Mouse (Mus musculus) cerebellum, postnatal 25 days (tissue): ENCODE data around the gene L3mbtl2.

Experiments used
- DNase-seq, 2 experiments: peaks; one replicate each; pipeline ENCODE4 v3.0.0; 2021; ENCODE audit warnings: mixed read lengths in 2 of 2

L3mbtl2 gene

GRCm38 (mm10) chr15:81709686-81710085, 46.0 kb downstream of the L3mbtl2 start:
- DNase-seq = no peak

- no peak for DNase-seq
Measured at GRCm38 (mm10) chr15:81710801-81711200, 47.1 kb downstream of the L3mbtl2 start.

DNA sequence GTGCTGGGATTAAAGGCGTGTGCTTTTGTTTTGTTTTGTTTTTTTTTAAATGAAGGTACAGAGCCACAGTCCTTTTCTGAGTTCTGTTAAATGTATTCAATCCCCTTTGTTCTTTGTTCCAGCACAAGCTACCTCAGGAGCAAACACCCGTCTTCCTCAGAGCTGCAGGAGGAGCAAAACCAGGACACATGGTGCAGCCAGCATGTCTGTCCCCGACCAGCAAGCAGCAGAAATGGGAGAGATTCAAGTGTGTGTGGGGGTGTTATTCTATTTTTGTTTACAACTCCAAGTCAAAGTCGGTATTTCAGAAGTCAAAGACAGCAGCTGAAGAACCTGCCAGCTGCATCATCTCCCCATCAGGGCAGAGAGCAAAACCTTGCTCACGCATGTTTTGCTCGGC, 50.1 kb downstream of the L3mbtl2 start:
- no peak for DNase-seq

DNA sequence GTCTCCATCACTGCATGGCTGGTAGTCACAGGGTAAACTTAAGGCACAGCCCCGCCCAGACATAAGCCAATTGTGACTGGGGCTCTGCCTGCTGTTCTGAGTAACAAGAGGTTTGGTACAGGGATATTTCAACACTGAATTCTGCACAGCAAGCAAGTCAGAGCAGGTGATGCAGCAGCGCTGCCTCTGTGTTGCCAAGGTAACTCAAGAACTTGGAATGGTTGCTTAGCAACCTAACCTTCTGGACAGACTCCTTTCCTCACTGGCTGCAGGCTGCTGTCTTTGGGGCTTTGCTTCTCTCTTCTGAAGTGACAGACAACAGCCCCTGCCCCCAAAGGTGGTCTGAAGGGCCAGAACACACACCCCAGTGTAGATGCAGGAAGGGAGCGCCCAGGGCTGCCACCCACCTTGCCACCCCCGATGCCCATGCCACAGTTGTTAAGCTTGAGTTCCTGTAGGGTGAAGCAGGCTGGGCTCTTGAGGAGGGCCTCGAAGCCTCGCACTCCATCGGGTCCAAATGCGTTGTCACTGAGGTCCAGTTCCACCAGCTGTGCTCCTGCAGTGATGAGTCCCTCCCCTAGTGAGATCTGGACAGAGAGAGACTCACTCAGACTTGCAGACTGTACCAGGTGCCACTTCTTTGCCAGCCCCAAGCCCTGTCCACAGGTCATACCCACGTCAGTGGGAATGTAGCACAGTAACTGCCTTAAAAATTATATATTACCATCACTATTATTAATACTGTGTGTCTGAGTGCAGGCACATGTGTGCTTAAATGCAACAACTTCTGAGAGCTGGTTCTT, 54.8 kb downstream of the L3mbtl2 start:
- no peak for DNase-seq

- DNase-seq = no peak
Measured at GRCm38 (mm10) chr15:81719139-81719531, 55.4 kb downstream of the L3mbtl2 start.

DNA sequence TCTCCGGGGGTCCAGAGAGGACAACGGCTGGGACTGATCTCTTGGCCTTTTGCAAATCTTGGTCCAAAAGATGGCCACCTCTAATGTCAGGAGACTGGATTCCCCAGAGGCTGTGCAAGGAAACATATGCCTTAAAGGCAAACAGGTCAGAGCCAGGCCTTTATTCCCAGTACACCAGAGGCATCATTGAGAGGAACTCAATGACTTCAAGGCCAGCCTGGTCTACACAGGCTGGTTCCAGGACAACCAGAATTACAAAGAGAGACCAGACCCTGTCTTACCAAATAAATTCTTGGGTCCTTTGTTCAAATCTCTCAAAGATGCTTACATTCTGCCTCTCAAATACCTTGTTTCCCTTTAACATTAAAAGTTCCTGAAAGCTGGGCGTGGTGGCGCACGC, 58.7 kb downstream of the L3mbtl2 start:
- no peak for DNase-seq

- DNase-seq = no peak
Measured at GRCm38 (mm10) chr15:81723653-81724052, 60.0 kb downstream of the L3mbtl2 start.

DNA sequence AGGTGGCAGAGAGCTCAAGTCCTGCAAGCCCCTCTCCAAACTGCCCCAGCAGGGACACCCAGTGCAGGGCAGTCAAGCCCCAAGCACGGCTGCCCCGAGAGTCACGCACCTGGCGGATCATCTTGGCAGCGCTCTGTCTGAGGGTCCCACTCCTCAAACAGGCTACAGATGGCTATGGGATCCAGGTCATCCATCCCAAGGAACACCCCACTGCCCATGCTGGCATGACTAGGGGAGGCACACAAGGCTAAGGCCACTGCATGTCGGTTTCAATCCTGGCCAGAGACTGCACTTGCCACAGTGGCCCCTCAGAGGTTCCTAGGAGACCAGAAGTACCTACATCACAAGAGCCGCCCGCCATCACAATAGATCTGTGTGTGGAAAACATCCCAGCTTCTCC, 62.3 kb downstream of the L3mbtl2 start:
- no peak for DNase-seq

DNA sequence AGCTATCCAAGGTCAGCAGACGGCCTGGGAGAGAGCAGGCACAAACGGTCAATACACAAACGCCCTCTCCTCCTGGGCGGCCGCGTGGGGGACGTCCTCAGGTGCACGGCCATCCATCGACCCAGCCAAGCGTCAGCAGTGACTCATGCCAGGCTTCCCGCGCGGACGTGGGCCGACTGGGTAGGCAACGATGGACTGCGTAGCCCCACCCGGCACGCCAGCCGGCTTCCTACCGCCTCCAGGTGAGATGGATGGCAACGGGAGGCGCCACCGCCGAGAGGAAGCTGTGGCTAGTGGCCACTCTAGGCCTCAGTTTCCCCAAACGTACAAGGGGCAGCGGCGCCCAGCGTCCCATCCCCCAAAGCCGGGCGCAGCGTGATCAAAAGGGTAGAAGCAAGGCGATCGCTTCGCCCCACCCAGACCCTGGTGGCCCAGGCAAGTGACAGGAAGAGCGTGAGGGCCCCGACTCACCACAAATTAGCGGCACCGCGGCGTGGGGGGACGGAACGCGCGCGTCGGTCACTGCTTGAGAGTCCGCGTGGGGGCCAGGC, 65.6 kb downstream of the L3mbtl2 start:
- peak; percentile 51 to 73 for DNase-seq

- DNase-seq = peak; percentile 97 to 98
Measured at GRCm38 (mm10) chr15:81729792-81730635, 66.3 kb downstream of the L3mbtl2 start.

DNA sequence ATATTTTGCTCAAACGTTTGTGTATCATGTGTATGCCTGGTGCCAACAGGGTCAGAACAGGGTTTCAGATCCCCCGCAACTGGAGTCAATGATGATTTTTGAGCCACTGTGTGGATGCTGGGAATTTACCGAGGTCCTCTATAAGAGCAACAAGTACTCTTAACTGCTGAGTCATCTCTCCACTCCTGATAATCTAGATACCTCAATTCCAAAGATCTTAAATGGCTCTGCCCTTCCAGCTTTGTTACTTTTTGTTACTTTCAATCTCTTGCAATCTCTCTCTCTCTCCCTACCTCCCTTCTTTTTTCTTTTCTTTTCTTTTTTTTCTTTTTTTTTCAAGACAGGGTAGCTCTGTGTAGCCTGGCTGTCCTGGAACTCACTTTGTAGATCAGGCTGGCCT, 71.4 kb downstream of the L3mbtl2 start:
- DNase-seq = no peak
